Mouse (Mus musculus): Measurements from ENCODE around the gene Cxcl17.

GRCm38 (mm10) chr7:25439124-25439822 is 26.6 kb upstream of the Cxcl17 start:
- no peak for TF ChIP-seq CTCF (IDR thresholded peaks at IDR 0.05; ENCODE audit: borderline replicate concordance, control insufficient read depth, extremely low read depth, insufficient read depth, low read length, poor library complexity)
- TF ChIP-seq POLR2A (IDR thresholded peaks at IDR 0.05; ENCODE audit: control insufficient read depth, extremely low read depth, insufficient read depth, low read length, poor library complexity), result no peak
